Mouse (Mus musculus): ENCODE data around the gene Myo16.

DNA sequence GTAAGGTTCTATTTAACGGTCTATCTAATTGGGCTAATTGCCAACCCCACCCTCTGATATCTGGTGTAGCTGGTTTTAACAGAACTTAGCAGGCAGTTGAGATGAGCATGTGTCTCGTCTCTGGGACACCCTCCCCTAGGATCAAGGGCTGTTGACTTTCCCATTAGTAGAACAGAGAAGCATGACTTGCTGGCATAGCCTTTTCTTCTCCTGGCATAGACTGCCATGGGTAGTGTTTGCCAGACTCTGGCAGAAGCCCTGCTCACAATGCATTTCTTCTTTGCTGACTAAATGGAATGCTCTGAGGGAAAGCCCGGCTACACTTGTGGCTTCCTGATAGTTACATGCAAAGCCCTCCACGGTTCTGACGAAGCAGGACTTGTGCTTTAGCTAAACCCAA is 45.6 kb downstream of the Myo16 start:
- TF ChIP-seq CTCF (IDR thresholded peaks at IDR 0.05; ENCODE audit: extremely low read depth, insufficient read length, insufficient replicate concordance, low read depth, low read length): no peak
- no peak for TF ChIP-seq POLR2A (IDR thresholded peaks at IDR 0.05; ENCODE audit: low read depth, low read length)

All from small intestine, adult 2 months (tissue).